Mouse (Mus musculus): Measurements from ENCODE around the gene Pip5k1b. TPM values are rescaled to one million over a fixed set of nuclear protein-coding genes. Genes with fewer than 3 reads are reported as not detected.
A peak's percentile ranks its signal among the peaks of the same experiment; 100 is the strongest.

Pip5k1b gene
- total RNA-seq, 2 experiments from 2014 or later: 20.3 to 21.3 TPM

GRCm38 (mm10) chr19:24307271-24308221 lies 248.1 kb downstream of the Pip5k1b start:
- peak; percentile 70 to 72 for DNase-seq

GRCm38 (mm10) chr19:24306351-24306750 lies 249.3 kb downstream of the Pip5k1b start:
- DNase-seq: no peak

- DNase-seq: no peak
Measured at GRCm38 (mm10) chr19:24302198-24302597, 253.5 kb downstream of the Pip5k1b start.

GRCm38 (mm10) chr19:24301768-24302148 lies 253.9 kb downstream of the Pip5k1b start:
- DNase-seq: no peak

GRCm38 (mm10) chr19:24300994-24301767 lies 254.5 kb downstream of the Pip5k1b start:
- DNase-seq: peak; percentile 57 to 82

GRCm38 (mm10) chr19:24293537-24293936 lies 262.1 kb downstream of the Pip5k1b start:
- DNase-seq: no peak

- peak; percentile 50 to 78 for DNase-seq
Measured at GRCm38 (mm10) chr19:24284187-24284586, 271.5 kb downstream of the Pip5k1b start.

GRCm38 (mm10) chr19:24281288-24281980 lies 274.2 kb downstream of the Pip5k1b start:
- DNase-seq: no peak

GRCm38 (mm10) chr19:24280601-24281228 lies 275.0 kb downstream of the Pip5k1b start, which contains the start of gene Fxn:
Gene Fxn, minus strand, starts transcription at chr19:24280605.
- DNase-seq: no peak

- DNase-seq: peak; percentile 86 to 87
Measured at GRCm38 (mm10) chr19:24279706-24280600, 275.7 kb downstream of the Pip5k1b start.

GRCm38 (mm10) chr19:24278859-24279258 lies 276.8 kb downstream of the Pip5k1b start:
- DNase-seq: no peak

- no peak for DNase-seq
Measured at GRCm38 (mm10) chr19:24274281-24274680, 281.4 kb downstream of the Pip5k1b start.

- peak; percentile 85 to 90 for DNase-seq
Measured at GRCm38 (mm10) chr19:24271746-24272426, 283.8 kb downstream of the Pip5k1b start.

- peak; percentile 48 to 62 for DNase-seq
Measured at GRCm38 (mm10) chr19:24271326-24271725, 284.3 kb downstream of the Pip5k1b start.

- no peak for DNase-seq
Measured at GRCm38 (mm10) chr19:24268531-24268930, 287.1 kb downstream of the Pip5k1b start.

GRCm38 (mm10) chr19:24266046-24266830 lies 289.4 kb downstream of the Pip5k1b start:
- no peak for DNase-seq

GRCm38 (mm10) chr19:24264991-24265390 lies 290.7 kb downstream of the Pip5k1b start:
- peak; percentile 80 to 89 for DNase-seq

- DNase-seq: no peak
Measured at GRCm38 (mm10) chr19:24262736-24263135, 292.9 kb downstream of the Pip5k1b start.
